Mouse (Mus musculus) testis, adult 2 months (tissue): ENCODE data around the gene Urad.

Experiments
- CTCF ChIP-seq: fragments of 200-500 bp; IDR thresholded peaks from 2 replicates; pipeline ENCODE4 v1.5.1; 2012; ENCODE audit warnings: low read depth, mild to moderate bottlenecking, inconsistent platforms, low read length, moderate library complexity; ENCODE audit not compliant: control insufficient read depth, insufficient read depth, insufficient replicate concordance
- POLR2A ChIP-seq: fragments of 200-500 bp; IDR thresholded peaks from 2 replicates; pipeline ENCODE4 v1.6.1; 2012; ENCODE audit warnings: low read depth, mild to moderate bottlenecking, inconsistent platforms, low read length, moderate library complexity; ENCODE audit not compliant: control insufficient read depth

DNA sequence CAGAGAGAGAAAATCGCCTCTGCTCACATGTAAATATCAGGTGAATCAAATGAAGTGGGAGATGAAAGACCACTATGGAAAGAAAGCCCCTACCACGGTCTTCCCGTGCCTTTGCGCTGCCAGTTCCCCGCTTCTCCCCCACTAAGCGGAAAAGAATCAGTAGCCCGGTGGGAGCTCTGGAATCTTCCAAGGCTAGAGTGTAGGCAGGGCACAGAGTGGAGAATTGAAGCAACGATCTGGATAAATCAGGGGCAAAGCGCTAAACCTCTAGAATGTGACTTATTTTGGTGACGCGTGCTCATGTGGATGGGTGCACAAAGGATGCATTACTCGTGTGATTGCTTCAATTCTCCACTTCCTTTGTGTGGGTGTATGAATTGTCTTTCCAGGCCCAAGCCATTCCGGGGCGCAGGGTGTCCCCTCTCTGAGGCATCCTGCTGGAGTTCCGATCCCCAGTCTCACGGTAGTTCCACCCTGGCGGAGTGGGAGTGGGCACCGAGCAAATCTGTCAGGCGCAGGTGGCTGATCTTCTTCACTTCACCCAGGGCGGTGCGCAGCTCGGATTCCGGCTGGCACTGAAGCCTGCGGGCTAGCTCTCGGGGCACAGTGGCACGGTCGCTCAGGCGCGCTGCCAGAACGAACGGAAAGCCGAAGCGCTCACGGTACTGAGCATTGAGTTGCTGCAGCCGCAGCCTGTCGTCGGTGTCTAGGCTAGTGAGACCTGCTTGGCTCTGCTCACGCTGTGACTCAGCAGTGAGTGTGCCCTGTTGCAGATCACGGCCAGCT lies 7.4 kb downstream of the Urad start:
- no peak for TF ChIP-seq CTCF
- TF ChIP-seq POLR2A = no peak
